Mouse (Mus musculus) left cerebral cortex, postnatal 25 days (tissue): ENCODE measurements around the gene Tesmin. TPM values are rescaled to one million over a fixed set of nuclear protein-coding genes. Genes with fewer than 3 reads are reported as not detected.

Source experiments
- DNase-seq, 2 experiments: peaks; one replicate each; pipeline ENCODE4 v3.0.0; 2022; ENCODE audit warnings: low spot score in 2 of 2, mixed read lengths in 1 of 2
- intact Hi-C: fragments of 180-260 bp; cut with DNase I; formaldehyde crosslinking; loops from one replicate; pipeline ENCODE4 v1.15.1; 2025
- total RNA-seq, 2 experiments: library from RNA; stranded (reverse); gene quantifications; 2 replicates each; pipeline ENCODE4 v1.2.3; 2021

Tesmin gene
- total RNA-seq, 2 experiments from 2014 or later = 0.27 to 0.44 TPM

GRCm38 (mm10) chr19:3434641-3435040, 46.0 kb downstream of the Tesmin start:
- intact Hi-C loops = no loop called here
- no peak for DNase-seq

- DNase-seq = no peak
- intact Hi-C loops = no loop called here
Observed at GRCm38 (mm10) chr19:3435824-3436223, 47.2 kb downstream of the Tesmin start.

- intact Hi-C loops = no loop called here
- no peak for DNase-seq
Observed at GRCm38 (mm10) chr19:3436840-3437239, 48.2 kb downstream of the Tesmin start.

DNA sequence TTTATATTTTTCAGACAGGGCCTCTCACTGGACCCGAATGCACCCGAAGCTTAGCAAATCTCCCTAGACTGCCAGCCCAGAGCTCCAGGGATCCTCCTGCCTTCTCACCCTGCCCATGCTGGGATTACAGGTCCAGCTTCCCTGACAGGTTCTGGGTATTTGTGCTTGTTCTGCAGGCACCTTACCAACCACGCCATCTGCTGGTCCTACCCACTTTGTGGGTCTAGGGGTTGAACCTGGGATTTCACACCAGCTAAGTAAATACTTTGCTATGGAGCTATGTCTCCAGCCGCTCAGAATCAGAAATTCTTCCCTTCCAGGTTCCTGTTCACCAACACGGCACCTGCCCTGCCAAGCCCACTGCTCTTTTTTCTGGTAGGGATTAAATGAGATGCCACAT, 49.3 kb downstream of the Tesmin start:
- no peak for DNase-seq
- intact Hi-C loops = no loop called here

DNA sequence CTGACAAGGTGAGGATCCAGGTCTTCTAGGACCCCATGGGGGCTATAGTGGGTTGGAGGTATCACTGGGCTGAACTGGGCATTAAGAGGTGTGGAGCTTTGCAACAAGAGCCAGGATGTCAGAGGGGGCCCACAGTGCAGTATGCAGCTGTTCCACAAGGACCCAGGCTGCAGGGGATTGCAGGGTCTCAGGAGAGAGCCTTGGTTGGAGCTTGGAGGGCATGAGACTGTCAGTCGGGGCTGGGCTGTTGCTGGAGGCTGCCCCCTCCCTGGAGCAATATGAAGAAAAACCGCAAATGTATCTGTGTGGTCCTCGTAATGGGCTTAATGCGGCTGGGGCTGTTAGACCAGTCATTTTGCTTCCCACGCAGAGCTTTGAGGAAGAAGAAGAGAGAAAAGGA, 52.0 kb downstream of the Tesmin start:
- intact Hi-C loops = no loop called here
- no peak for DNase-seq

DNA sequence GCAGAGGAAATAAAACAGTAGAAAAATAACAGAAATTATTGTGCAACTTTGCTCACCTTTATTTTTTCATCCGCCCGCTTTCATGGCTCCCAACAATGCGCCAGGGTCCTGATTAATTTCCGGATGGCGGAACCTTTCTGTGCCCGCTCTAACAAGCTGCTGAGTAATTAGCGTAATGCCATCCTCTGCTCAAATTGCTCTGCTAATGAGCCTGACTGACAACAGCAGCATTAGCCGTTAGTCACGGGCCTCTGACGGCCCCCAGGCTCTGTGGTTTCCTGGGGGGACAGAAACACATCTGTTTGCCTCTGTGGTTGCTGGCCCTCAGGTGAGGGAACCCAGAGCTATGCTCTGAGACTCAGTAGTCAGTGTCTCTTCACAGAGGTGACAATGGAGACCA, 52.4 kb downstream of the Tesmin start:
- no peak for DNase-seq
- intact Hi-C loops = no loop called here

DNA sequence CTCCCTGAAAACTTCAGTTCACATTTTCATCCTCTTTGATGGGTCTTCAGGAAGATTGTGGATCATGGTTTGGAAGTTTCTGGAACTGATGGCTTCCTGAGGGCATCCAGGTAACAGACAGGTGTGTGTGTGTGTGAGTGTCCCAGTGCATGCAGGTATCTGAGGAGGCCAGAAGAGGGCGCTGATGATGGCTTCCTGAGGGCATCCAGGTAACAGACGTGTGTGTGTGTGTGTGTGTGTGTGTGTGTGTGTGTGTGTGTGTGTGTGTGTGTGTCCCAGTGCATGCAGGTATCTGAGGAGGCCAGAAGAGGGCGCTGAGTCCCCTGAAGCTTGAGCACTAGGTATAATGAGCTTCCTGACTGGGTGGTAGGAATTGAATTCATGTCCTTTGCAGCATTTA, 58.7 kb downstream of the Tesmin start:
- intact Hi-C loops = no loop called here

GRCm38 (mm10) chr19:3449248-3449647, 60.6 kb downstream of the Tesmin start:
- no peak for DNase-seq
- intact Hi-C loops = no loop called here

More for the DNA sequence above, 58.7 kb downstream of the Tesmin start:
- DNase-seq = no peak

DNA sequence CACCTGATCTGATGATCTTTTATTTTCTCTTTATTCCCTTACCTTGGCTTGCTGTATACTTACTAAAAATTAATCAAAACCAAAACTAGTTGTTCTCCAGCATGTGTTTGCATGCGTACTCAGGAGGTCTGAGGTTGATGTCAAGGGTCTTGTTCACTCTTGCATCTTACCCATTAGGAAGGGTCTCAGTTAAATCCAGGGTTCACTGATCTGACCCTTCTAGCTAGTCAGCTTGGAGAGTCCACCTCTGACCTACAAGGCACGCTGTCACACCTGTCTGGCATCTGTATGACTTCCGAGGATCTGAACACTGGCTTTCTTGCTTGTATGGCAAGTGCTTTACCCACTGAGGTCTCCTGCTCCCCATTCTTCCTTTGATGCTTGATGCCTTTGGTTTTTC, 62.1 kb downstream of the Tesmin start:
- DNase-seq = no peak
- intact Hi-C loops = loop anchor here (1.0 kb wide), 2 partner anchors 61 to 158 kb away; no protein-coding TSS in a partner anchor

GRCm38 (mm10) chr19:3451170-3451569, 62.5 kb downstream of the Tesmin start:
- DNase-seq = peak; percentile 81 to 86
- intact Hi-C loops = loop anchor here (1.0 kb wide), 1 partner anchor 159 kb away; no protein-coding TSS in a partner anchor

DNA sequence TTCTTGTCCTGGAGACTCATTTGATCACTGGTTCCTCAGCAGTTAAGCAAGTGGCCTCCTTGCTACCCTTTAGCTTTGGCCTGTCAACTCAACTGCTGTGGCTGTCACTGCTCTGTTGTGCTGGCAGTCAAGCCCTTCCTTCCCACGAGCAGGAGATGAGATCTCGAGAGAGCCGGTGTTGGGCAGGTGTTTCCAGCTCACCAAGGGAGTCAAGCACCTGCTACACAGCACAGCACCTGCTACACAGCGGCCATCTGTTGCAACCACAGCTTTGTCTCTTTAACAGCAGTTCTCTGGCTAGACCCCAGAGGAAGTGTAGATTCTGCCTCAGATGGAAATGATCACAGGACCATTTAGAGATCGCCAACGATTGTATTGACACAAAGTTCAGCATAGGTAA, 63.0 kb downstream of the Tesmin start:
- peak in 1 of 2 experiments; percentile 14 for DNase-seq
- intact Hi-C loops = loop anchor here (1.0 kb wide), 1 partner anchor 159 kb away; no protein-coding TSS in a partner anchor

Other genes starting within 250 kb of the Tesmin start
- 10 to 100 TPM; 49.9 to 55.9 TPM for gene Mrpl21, start 106.0 kb upstream of the Tesmin start, total RNA-seq
- gene Ighmbp2, start 105.8 kb upstream of the Tesmin start, total RNA-seq = 10 to 100 TPM in 1 of 2 experiments, 1 to 10 TPM in 1; 9.3 to 10.4 TPM
- 10 to 100 TPM; 24.0 to 30.0 TPM for gene Cpt1a, start 66.5 kb upstream of the Tesmin start, total RNA-seq
- gene Gal, start 25.7 kb downstream of the Tesmin start, total RNA-seq = 1 to 10 TPM in 1 of 2 experiments, under 1 TPM in 1; 0.98 to 1.4 TPM
- gene Ppp6r3, start 186.9 kb downstream of the Tesmin start, total RNA-seq = 10 to 100 TPM; 79.2 to 80.9 TPM